Mouse (Mus musculus): ENCODE data around the gene Tmem37. TPM values are rescaled to one million over a fixed set of nuclear protein-coding genes. Genes with fewer than 3 reads are reported as not detected.

Tmem37 gene
- polyA plus RNA-seq, 1 experiment = 17.8 TPM

DNA sequence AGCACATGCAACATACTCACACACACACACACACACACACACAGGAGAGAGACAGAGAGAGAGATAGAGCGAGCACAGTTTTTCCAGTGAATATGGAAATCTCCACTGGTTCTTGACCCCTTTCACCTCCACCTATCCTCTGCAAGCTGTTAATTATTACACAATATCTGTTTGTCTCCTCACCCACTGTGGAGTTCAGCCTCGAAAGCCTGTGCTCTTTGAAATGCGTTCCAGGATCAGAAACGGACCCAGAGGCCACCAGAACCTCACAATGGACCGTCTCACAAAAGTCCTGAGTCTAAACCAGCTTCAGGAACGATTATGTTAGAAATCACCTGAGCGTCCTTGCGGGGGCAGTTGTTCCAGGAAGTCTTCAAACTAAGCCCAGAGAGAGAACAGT lies 7.7 kb downstream of the Tmem37 start:
- Histone ChIP-seq H3K36me3 (ENCODE audit: control insufficient read depth, insufficient read depth, low read length, poor library complexity, severe bottlenecking) (0 out of 2 replicates have a peak, but pooled peaks cover 4% of the 10 kb centered on the region), H3K27me3 (ENCODE audit: control insufficient read depth, insufficient read depth, low read length, poor library complexity, severe bottlenecking) (no peaks in the 10 kb centered on the region), H3K27ac (ENCODE audit: insufficient read depth, low read length) (no peak overlapping the region), H3K9ac (ENCODE audit: low read depth, poor library complexity, severe bottlenecking) (no peak overlapping the region), H3K4me3 (ENCODE audit: low read depth, low read length) (no peak overlapping the region), H3K4me1 (ENCODE audit: control insufficient read depth, insufficient read depth, low read length) (no peaks in the 10 kb centered on the region), H3K9me3 (replicated peaks; ENCODE audit: control insufficient read depth, insufficient read depth, low read length, poor library complexity, severe bottlenecking) (no peaks in the 10 kb centered on the region)
- TF ChIP-seq EP300 (IDR thresholded peaks at IDR 0.05; ENCODE audit: insufficient read depth, low read depth, low read length) = no peak
- TF ChIP-seq POLR2A (IDR thresholded peaks at IDR 0.05; ENCODE audit: insufficient read depth, low read length) = no peak
- TF ChIP-seq CTCF (IDR thresholded peaks at IDR 0.05; ENCODE audit: low read depth, low read length) = no peak

DNA sequence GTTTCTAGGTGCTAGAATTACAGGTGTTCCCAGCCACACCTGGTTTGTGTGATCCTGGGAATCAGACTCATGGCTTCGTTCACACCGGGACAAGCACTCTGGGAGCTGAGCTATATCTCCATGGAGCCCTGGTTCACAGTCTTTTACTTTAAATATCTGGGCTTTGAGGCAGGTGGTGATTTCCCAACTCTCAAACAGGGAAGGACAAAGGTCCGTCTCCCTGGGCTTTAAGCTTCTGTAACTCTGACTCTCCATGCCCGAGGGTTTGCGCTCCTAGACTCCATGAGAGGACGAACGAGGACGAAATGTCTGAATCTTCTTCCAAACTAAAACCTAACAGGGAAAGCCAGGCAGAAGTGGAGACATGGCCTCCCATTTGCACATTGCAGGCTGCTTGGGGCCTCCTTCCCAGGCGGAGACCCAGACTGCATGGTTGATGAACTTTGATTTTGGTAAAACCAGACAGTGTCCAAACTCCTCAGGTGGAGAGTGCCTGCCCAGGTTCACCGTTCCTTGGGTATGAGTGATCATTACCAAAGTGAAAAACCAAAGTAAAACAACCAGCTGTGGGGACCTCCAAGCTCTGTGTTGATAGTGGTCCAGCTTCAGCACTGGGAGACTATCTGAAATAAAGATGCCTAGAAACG lies 9.7 kb downstream of the Tmem37 start:
- Histone ChIP-seq H3K9ac (ENCODE audit: low read depth, poor library complexity, severe bottlenecking) (no peak overlapping the region), H3K9me3 (replicated peaks; ENCODE audit: control insufficient read depth, insufficient read depth, low read length, poor library complexity, severe bottlenecking) (no peaks in the 10 kb centered on the region), H3K36me3 (ENCODE audit: control insufficient read depth, insufficient read depth, low read length, poor library complexity, severe bottlenecking) (0 out of 2 replicates have a peak, but pooled peaks cover 4% of the 10 kb centered on the region), H3K27me3 (ENCODE audit: control insufficient read depth, insufficient read depth, low read length, poor library complexity, severe bottlenecking) (no peaks in the 10 kb centered on the region), H3K27ac (ENCODE audit: insufficient read depth, low read length) (no peak overlapping the region), H3K4me3 (ENCODE audit: low read depth, low read length) (no peak overlapping the region), H3K4me1 (ENCODE audit: control insufficient read depth, insufficient read depth, low read length) (no peaks in the 10 kb centered on the region)
- TF ChIP-seq EP300 (IDR thresholded peaks at IDR 0.05; ENCODE audit: insufficient read depth, low read depth, low read length) = no peak
- TF ChIP-seq CTCF (IDR thresholded peaks at IDR 0.05; ENCODE audit: low read depth, low read length) = no peak
- no peak for TF ChIP-seq POLR2A (IDR thresholded peaks at IDR 0.05; ENCODE audit: insufficient read depth, low read length)

DNA sequence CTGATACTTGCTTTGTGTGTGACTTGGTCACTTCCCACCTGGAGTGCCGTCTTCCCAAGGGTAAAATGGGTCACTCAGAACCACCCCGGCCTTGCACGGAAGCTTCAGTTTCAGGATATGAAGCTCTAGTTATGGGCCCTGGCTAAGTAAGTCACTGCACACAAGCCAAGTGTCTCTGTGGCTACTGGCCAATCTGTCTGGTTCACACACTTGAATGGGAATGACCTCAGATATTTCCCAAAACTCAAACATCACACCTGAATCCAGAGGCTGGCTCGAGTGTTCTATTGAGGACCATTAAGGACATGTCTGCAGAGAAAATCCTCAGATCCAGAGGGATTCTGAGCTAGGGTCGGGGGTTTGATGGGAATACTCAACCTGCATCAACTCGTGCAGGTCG lies 11.6 kb downstream of the Tmem37 start:
- no peaks in the 10 kb centered on the region for H3K36me3 ChIP-seq (ENCODE audit: control insufficient read depth, insufficient read depth, low read length, poor library complexity, severe bottlenecking)
- H3K4me1 ChIP-seq (ENCODE audit: control insufficient read depth, insufficient read depth, low read length) = no peaks in the 10 kb centered on the region
- no peaks in the 10 kb centered on the region for H3K9me3 ChIP-seq (replicated peaks; ENCODE audit: control insufficient read depth, insufficient read depth, low read length, poor library complexity, severe bottlenecking)
- TF ChIP-seq CTCF (IDR thresholded peaks at IDR 0.05; ENCODE audit: low read depth, low read length) = no peak
- TF ChIP-seq POLR2A (IDR thresholded peaks at IDR 0.05; ENCODE audit: insufficient read depth, low read length) = no peak
- no peak for TF ChIP-seq EP300 (IDR thresholded peaks at IDR 0.05; ENCODE audit: insufficient read depth, low read depth, low read length)
- no peaks in the 10 kb centered on the region for H3K27me3 ChIP-seq (ENCODE audit: control insufficient read depth, insufficient read depth, low read length, poor library complexity, severe bottlenecking)
- no peak overlapping the region for H3K27ac ChIP-seq (ENCODE audit: insufficient read depth, low read length)
- H3K9ac ChIP-seq (ENCODE audit: low read depth, poor library complexity, severe bottlenecking) = no peak overlapping the region
- no peak overlapping the region for H3K4me3 ChIP-seq (ENCODE audit: low read depth, low read length)

DNA sequence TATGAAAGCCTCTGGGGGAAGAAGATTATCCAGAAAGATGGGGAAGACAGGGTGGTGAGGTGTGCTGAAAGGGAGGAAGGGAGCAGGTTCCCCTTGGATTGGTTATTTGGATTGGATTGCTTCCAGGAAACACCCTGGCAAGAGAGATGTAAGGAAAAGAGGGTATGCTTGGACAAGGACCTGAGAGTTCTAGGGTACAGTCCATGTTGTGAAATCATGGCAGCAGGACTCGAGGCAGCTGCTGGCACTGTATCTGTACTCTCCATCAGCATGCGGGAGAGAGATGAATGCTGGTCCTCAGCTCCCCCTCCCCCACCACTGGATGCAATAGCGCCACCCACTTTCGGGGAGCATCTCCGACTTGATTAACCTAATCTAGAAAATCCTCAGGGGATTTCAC lies 13.2 kb downstream of the Tmem37 start:
- H3K9me3 ChIP-seq (replicated peaks; ENCODE audit: control insufficient read depth, insufficient read depth, low read length, poor library complexity, severe bottlenecking) = no peaks in the 10 kb centered on the region
- H3K4me1 ChIP-seq (ENCODE audit: control insufficient read depth, insufficient read depth, low read length) = no peaks in the 10 kb centered on the region
- TF ChIP-seq CTCF (IDR thresholded peaks at IDR 0.05; ENCODE audit: low read depth, low read length) = no peak
- TF ChIP-seq POLR2A (IDR thresholded peaks at IDR 0.05; ENCODE audit: insufficient read depth, low read length) = no peak
- no peak for TF ChIP-seq EP300 (IDR thresholded peaks at IDR 0.05; ENCODE audit: insufficient read depth, low read depth, low read length)
- H3K36me3 ChIP-seq (ENCODE audit: control insufficient read depth, insufficient read depth, low read length, poor library complexity, severe bottlenecking) = no peaks in the 10 kb centered on the region
- H3K27me3 ChIP-seq (ENCODE audit: control insufficient read depth, insufficient read depth, low read length, poor library complexity, severe bottlenecking) = no peaks in the 10 kb centered on the region
- no peak overlapping the region for H3K9ac ChIP-seq (ENCODE audit: low read depth, poor library complexity, severe bottlenecking)
- no peak overlapping the region for H3K27ac ChIP-seq (ENCODE audit: insufficient read depth, low read length)
- H3K4me3 ChIP-seq (ENCODE audit: low read depth, low read length) = no peak overlapping the region

DNA sequence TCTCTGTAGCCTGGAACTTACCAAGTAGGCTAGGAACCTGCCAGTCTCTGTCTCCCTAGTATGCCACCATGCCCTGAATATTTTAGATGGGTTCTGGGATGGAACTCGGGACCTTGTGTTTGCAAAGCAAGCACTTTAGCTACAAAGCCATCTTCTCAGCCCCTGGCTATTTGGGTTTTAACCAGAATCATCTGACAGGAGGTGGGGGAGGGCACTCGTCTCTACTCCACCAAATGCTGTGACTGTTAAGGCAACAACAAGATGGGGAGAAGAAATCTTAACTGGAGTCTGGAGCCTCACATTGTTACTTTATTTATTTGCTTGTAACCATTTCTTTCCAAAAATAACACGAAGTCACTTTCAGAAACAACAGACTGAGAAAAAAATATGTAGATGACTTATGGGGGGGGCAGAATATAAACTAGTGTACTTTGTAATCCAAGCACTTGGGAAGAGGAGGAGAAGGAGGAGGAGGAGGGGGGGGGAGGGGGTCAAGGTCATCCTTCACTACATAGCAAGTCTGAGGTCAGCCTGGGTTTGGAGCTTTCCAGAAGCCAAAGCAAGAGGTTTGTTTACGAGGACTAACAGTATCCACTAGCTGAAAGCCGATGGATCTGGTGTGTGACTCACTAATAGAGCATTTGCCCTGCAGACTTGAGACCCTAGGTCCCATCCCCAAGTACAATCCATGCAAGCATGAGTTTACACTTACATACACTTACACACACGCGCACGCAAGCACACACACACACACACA lies 16.0 kb downstream of the Tmem37 start:
- no peak overlapping the region for H3K4me3 ChIP-seq (ENCODE audit: low read depth, low read length)
- H3K9ac ChIP-seq (ENCODE audit: low read depth, poor library complexity, severe bottlenecking) = no peak overlapping the region
- H3K27me3 ChIP-seq (ENCODE audit: control insufficient read depth, insufficient read depth, low read length, poor library complexity, severe bottlenecking) = no peaks in the 10 kb centered on the region
- no peak overlapping the region for H3K27ac ChIP-seq (ENCODE audit: insufficient read depth, low read length)
- TF ChIP-seq POLR2A (IDR thresholded peaks at IDR 0.05; ENCODE audit: insufficient read depth, low read length) (no peak), CTCF (IDR thresholded peaks at IDR 0.05; ENCODE audit: low read depth, low read length) (no peak), EP300 (IDR thresholded peaks at IDR 0.05; ENCODE audit: insufficient read depth, low read depth, low read length) (no peak)
- no peaks in the 10 kb centered on the region for H3K36me3 ChIP-seq (ENCODE audit: control insufficient read depth, insufficient read depth, low read length, poor library complexity, severe bottlenecking)
- H3K4me1 ChIP-seq (ENCODE audit: control insufficient read depth, insufficient read depth, low read length) = no peaks in the 10 kb centered on the region
- H3K9me3 ChIP-seq (replicated peaks; ENCODE audit: control insufficient read depth, insufficient read depth, low read length, poor library complexity, severe bottlenecking) = no peaks in the 10 kb centered on the region

DNA sequence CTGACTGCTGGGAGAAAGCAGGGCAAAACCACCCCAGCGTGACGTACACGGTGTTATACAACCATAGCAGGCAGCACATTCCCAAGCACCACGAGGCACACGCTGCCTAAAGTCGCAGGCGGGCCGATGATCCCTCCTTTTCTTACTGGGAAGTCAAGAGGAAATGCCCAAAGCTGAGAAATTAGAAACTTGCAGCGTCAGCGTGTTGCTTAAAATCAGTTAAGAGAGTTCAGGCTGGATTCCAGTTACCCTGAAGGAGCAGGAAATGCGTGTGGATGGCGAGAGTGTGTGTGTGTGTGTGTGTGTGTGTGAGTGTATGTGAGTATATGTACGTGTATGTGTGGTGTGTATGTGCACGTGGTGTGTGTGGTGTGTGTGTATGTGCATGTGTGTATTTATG lies 16.8 kb downstream of the Tmem37 start:
- Histone ChIP-seq H3K36me3 (ENCODE audit: control insufficient read depth, insufficient read depth, low read length, poor library complexity, severe bottlenecking) (no peaks in the 10 kb centered on the region), H3K27me3 (ENCODE audit: control insufficient read depth, insufficient read depth, low read length, poor library complexity, severe bottlenecking) (no peaks in the 10 kb centered on the region), H3K9me3 (replicated peaks; ENCODE audit: control insufficient read depth, insufficient read depth, low read length, poor library complexity, severe bottlenecking) (no peaks in the 10 kb centered on the region), H3K27ac (ENCODE audit: insufficient read depth, low read length) (no peak overlapping the region), H3K4me3 (ENCODE audit: low read depth, low read length) (no peak overlapping the region), H3K9ac (ENCODE audit: low read depth, poor library complexity, severe bottlenecking) (no peak overlapping the region), H3K4me1 (ENCODE audit: control insufficient read depth, insufficient read depth, low read length) (no peaks in the 10 kb centered on the region)
- TF ChIP-seq EP300 (IDR thresholded peaks at IDR 0.05; ENCODE audit: insufficient read depth, low read depth, low read length) (no peak), CTCF (IDR thresholded peaks at IDR 0.05; ENCODE audit: low read depth, low read length) (no peak), POLR2A (IDR thresholded peaks at IDR 0.05; ENCODE audit: insufficient read depth, low read length) (no peak)

Measured in ES-Bruce4 (cell line).